Mouse (Mus musculus) cortical plate, adult 2 months (tissue): ENCODE measurements around the gene Pelp1.

Source experiments
- CTCF ChIP-seq: fragments of 200-500 bp; IDR thresholded peaks from 2 replicates; pipeline ENCODE4 v1.5.1; 2011; ENCODE audit warnings: mild to moderate bottlenecking, control low read depth, low read length; ENCODE audit not compliant: insufficient read depth; ENCODE audit errors: extremely low read depth
- POLR2A ChIP-seq: fragments of 200-500 bp; IDR thresholded peaks from 2 replicates; pipeline ENCODE4 v1.6.1; 2011; ENCODE audit warnings: mild to moderate bottlenecking, low read length, control low read depth; ENCODE audit not compliant: insufficient read depth; ENCODE audit errors: extremely low read depth

- TF ChIP-seq CTCF = no peak
- TF ChIP-seq POLR2A = no peak
Measured at GRCm38 (mm10) chr11:70438728-70439374, 29.0 kb upstream of the Pelp1 start.
